Mouse (Mus musculus) hematopoietic multipotent progenitor cell, adult 10-12 weeks (in vitro differentiated cells): Measurements from ENCODE around the gene Selenoo. TPM values are rescaled to one million over a fixed set of nuclear protein-coding genes. Genes with fewer than 3 reads are reported as not detected.

Experiments used
- polyA plus RNA-seq: library from polyadenylated mRNA; stranded (reverse); fragments of >175 nt; gene quantifications from 2 replicates; pipeline ENCODE4 v1.2.3, GENCODE M21; 2012; ENCODE audit warnings: low replicate concordance

The Selenoo gene
- 8.3 and 15.0 TPM in 2 replicates for polyA plus RNA-seq

DNA sequence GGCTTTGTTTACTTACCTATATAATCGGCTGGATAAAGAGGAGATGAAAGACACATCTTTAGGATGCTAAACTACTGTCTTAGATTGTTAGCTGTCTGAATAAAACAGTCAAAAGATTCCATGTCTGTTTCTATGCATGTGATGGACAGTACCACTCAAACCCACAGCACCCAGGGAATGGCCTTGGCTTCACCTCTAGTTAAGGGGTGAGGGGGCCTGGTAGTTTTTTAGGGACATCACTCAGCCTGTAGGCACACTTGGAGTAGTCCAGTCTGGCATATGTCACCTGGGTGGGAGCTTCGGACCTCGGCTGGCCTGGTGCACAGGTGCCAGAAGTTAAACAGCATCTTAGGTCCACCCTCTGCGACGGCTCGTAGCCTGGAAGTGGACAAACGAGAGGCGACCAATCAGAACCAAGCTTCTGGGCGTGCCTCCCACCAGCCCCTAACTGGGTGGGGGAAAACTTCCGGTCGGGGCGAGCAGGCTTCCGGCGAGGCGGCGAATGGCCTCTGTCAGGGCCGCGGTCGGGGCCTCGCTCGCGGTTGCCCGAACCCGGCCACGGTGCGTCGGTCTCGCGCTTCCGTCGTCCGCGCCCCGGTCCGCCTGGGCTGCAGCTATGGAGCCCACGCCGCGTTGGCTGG is at the start of gene Selenoo:
Selenoo (plus strand) TSS at position 478 of the 641 bp plus-strand sequence.

DNA sequence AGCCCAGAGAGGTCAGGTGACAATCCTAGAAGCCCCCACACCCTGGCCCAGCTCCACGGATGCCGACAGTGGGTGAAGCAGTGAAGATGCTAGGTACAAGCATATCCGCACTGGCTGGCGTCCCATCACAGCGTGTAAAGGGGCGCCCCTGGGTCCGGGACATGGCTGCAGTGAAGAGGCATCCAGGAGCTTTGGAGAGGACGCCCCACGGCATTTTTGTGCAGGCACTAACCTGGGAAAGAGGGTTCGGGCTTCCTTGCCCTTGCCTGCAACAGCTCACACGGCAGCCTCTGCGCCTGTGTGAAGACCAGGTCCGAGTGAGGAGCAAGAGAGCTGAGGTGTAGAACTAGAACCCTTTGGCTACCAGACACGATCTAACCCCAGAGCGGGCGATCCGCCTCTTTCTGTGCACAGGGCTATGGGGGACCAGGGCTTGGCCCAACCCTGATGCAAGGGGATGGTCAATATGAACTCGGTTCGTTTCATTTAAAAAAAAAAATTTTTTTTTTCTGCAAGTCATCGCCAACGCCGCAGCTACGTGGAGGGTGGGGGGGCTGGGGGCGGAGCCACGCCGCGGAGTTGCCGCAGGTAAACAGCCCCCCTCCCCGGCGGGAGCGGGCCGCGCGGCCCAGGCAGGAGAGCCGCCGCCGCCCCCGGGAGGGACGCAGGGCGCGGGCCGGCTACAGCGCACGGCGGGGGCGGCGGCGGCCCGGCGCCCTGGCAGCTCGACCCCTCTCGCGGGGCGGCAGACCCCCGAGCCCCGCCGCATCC is 29.5 kb upstream of the Selenoo start, which contains the start of gene Panx2:
Panx2 (plus strand) TSS at position 574 of the 771 bp plus-strand sequence.

DNA sequence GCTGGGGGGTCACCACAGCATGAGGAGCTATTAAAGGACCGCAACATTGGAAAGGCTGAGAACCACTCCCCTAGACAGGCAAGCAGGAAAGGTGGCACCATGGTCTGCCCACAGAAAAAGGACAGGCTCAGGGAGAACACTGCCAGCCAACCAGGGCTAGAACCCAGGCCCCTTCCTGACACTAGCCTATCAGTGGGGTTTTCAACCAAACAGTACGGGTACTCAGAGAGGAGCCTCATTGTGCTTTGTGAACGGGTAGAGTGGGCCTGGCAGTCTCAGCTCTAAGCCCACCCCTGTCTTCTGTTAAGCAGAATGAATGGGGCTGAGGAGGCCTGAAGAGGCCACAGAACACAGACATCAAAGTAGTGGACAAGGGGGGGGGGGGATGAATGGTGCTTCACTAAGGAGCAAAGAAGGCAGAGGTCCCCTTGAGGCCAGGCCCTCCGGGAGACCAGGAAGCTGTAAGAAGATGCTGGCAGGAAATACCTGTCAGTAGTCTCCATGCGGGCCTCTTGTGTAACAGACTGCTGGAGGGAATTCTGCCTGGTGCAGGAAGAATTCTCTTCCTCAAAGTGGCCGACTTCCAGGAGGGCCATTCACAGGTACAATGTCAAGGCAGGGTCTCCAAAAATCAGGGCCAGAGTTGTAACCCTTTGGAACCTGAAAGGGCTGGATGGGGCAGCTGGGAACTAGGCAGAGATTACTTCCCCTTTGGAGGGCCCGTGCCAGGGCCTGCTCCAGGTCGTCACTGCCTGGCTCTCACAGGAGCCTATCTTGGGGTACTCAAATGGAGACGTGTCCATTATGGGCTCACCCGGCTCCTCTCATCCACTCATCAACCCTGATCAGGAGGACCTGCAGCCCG is 14.0 kb upstream of the Selenoo start, which contains the start of gene Trabd:
Trabd (plus strand) TSS at position 512 of the 865 bp plus-strand sequence.

DNA sequence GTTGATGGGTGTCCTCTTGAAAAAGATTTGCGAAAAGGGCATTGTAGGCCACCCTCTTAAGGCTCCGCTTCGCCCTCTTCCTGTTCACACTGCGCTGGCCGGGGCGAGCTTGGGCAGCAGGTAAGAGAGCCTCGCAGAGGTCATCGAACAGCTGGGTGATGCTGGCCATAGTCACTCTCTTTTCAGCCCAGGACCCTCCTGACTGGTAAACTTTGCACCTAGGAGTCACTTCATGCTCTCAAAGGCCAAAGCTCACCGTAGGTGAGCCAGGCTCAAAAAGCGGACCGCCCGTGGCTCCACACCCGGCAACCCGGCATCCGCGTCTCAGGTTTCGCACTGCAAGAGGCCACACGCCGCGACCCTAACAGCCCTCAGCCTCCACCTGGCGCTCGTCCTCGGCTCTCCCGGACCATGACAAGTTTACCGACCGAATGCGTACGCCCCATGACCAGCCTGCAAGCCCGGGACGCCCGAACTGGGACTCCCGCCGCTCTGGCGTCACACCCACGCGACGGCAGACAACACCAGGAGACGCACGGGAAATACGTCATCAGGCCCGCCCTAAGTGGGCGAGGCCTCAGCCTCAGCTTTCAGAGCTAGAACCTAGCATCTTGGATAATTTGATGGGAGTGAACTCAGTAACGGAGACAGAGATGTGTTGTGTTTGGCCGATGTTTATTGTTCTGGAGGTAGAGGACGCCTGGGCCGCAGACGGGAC is 33.9 kb downstream of the Selenoo start, which contains the start of gene Tubgcp6:
Tubgcp6 (minus strand) TSS at position 464 of the 718 bp plus-strand sequence.

DNA sequence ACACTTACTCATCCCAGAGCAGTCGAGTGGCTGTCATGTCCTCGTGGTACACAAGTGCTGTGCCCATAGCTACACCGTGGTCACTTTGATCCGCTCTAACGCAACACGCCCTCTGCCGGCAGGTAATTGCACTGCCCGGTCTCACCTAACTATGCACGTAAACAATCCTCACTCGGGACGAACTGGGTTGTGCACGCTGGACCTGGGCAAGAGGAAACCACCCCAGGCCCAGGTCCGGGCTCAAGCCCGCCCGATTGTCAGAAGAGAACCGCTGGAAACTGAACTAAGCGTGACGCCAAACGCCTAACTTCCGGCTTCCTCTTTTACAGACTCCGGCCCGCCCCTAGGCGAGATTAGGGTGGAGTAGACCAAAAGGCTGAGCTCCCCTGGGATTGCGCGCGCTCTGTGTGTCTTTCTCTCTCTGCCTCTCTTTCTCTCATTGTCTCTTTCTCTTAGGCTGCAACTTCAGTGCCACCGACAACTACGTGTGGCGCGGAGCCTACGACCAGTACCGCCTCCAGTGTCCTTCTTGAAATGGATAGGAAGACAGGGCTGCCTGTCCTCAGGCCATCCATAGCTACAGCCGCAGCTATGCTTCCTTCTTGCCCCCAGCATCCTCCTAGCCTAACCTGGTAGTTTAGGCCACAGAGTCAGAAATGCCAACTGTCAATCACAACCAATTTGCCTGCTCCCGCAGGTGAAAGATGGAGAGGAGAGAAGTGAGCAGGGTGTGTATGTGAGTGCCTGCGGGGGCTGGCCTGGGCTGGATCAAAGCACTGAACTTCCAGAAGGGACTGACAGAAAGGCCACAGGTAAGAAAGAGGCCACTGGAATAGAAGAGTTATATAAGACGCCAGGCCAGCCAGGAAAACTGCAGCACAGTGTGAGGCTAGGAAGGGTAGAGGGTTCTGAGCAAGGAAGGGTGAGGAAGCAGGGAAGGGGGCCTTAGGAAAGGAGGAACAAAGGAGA is 39.8 kb downstream of the Selenoo start, which contains the start of gene Hdac10:
Hdac10 (minus strand) TSS at position 319 of the 969 bp plus-strand sequence.

DNA sequence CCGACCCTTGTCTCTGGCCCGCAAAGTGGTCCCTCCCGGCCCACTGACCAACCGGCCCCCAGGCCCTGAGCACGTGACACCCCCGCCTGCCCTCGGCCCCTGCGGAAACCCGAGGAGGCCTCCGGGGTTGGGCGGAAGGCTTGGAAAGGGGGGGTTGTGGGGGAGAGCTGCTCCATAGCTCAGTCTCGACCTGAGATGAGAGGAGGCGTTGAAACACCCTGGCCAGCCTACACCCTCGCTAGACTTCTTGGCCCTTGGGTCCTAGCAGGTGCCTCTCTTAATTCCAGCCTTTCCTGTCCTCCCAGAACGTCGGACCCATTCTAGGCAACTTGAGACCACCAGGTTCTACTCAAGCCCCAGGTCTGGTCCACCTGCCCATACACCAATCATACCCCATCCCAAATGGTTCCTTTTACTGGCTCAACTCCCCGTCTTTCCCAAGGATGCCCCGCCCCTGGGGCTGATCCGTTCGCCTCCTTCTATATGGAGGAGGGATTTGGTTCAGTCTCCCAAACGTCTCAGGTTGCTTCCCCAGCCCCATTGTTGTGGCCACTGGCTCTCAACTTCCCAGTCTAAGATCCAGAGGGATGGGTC is 51.9 kb downstream of the Selenoo start, which contains the start of gene Mapk12:
Mapk12 (minus strand) TSS at position 45 of the 594 bp plus-strand sequence.

DNA sequence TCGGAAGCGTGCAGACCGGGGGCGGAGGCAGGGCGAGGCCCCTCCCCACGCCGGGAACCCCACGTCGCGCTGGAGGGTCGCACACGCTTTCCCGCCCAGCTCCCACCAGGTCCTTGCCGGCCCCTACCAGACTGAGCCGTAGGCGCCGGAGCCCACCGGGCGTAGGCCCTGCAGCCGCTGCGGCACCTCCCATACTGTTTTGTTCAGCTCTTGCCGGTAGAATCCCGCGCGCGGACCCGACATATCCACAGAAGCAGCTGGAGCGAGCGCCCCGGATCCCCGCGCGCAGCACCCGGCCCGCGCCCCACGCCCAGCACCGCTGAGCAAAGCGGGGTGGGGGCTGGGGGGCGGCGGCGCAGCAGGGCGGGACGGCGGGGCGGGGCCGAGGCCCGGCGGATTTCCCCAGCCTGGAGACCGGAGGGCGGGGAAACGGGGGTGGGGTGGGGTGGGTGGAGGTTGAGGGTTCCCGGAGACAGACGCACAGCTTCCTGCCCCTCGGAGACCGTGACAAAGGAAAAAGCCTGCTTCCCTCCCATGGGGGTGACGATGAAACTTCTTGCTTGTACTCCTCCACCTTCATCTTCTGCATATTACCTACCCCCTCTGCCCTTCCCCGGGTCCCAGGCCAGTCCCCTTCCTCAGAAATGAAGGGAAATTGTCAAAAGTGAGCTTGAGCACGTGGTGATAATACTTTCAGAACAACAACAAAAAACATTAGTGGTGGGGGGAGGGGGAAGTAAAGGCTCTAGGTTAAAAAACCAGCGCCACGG is 60.6 kb downstream of the Selenoo start, which contains the start of gene Mapk11:
Mapk11 (minus strand) TSS at position 358 of the 770 bp plus-strand sequence.

Other genes with a start within 250 kb of the Selenoo start
- 18.2 and 33.2 TPM in 2 replicates for gene Pim3, start 226.9 kb upstream of the Selenoo start, polyA plus RNA-seq
- gene Ttll8, start 134.7 kb upstream of the Selenoo start, polyA plus RNA-seq = not detected in 2 replicates
- gene Mlc1, start 110.1 kb upstream of the Selenoo start, polyA plus RNA-seq = not detected in 2 replicates
- not detected in 2 replicates for gene Mov10l1, start 106.2 kb upstream of the Selenoo start, polyA plus RNA-seq
- gene Panx2, start 29.4 kb upstream of the Selenoo start, polyA plus RNA-seq = 0.07 and 0.22 TPM in 2 replicates
- 93.0 and 178 TPM in 2 replicates for gene Trabd, start 14.0 kb upstream of the Selenoo start, polyA plus RNA-seq
- gene Tubgcp6, start 34.0 kb downstream of the Selenoo start, polyA plus RNA-seq = 52.9 and 64.3 TPM in 2 replicates
- 7.1 and 39.2 TPM in 2 replicates for gene Hdac10, start 39.6 kb downstream of the Selenoo start, polyA plus RNA-seq
- 5.9 and 9.3 TPM in 2 replicates for gene Mapk12, start 51.6 kb downstream of the Selenoo start, polyA plus RNA-seq
- gene Mapk11, start 60.5 kb downstream of the Selenoo start, polyA plus RNA-seq = 13.6 and 30.8 TPM in 2 replicates
- 114 and 275 TPM in 2 replicates for gene Plxnb2, start 91.7 kb downstream of the Selenoo start, polyA plus RNA-seq
- gene Dennd6b, start 107.4 kb downstream of the Selenoo start, polyA plus RNA-seq = 28.6 and 33.7 TPM in 2 replicates
- 175 and 371 TPM in 2 replicates for gene Ppp6r2, start 122.5 kb downstream of the Selenoo start, polyA plus RNA-seq
- 316 and 384 TPM in 2 replicates for gene Sbf1, start 226.2 kb downstream of the Selenoo start, polyA plus RNA-seq
- gene Adm2, start 233.6 kb downstream of the Selenoo start, polyA plus RNA-seq = 0.31 TPM in 1 of 2 replicates, not detected in the other
- gene Miox, start 245.3 kb downstream of the Selenoo start, polyA plus RNA-seq = not detected in 2 replicates